Mouse (Mus musculus): Measurements from ENCODE around the gene Dnajb5.

DNA sequence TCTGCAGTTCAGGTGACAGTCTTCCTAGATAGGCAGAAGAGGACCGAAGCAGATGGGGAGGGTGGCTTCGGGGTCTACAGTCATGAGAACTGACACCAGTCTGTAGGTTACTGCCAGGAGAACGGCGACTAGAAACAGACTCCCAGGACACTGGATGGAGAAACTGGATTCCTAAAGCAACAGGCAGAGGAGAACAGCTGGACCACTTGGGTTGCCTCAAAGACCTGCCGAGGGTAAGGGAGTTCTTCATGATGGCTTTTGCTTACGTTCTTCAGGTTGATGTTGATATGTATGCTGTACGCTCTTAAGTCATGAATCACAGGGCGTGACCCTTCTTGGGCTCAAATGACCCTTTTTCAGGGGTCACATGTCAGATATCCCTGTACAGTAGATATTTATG lies 27.2 kb upstream of the Dnajb5 start:
- no peak for TF ChIP-seq CTCF (IDR thresholded peaks at IDR 0.05; ENCODE audit: control insufficient read depth, insufficient read depth, insufficient replicate concordance, low read depth, low read length)
- TF ChIP-seq POLR2A (IDR thresholded peaks at IDR 0.05; ENCODE audit: control insufficient read depth, low read depth, low read length) = no peak

All from testis, adult 2 months (tissue).